Mouse (Mus musculus) naive thymus-derived CD4-positive, alpha-beta T cell, adult 5 months (primary cell): ENCODE results near the gene B4gat1. TPM values are rescaled to one million over a fixed set of nuclear protein-coding genes. Genes with fewer than 3 reads are reported as not detected.

Experiments used
- polyA plus RNA-seq: library from polyadenylated mRNA; unstranded; fragments of 100-300 nt; shearing (Covaris generic); gene quantifications from one replicate; pipeline ENCODE4 v1.2.1, GENCODE M21; 2017

Gene B4gat1
- 3.6 TPM for polyA plus RNA-seq

DNA sequence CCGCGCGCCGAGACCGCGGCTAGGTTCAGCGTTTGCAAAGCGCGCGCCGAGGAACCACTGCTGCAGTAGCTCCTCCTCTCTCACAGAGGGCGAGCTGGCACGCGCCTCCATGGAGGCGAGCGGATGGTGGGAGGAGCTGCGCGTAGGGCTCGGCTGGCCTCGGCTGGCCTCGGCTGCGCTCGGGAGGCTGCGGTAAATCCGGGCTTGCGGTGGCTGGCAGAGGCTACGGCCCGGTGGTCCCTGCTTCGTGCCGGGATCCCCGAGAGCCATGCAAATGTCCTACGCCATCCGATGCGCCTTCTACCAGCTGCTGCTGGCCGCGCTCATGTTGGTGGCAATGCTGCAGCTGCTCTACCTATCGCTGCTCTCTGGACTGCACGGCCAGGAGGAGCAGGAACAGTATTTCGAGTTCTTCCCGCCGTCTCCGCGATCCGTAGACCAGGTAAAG, at the start of gene B4gat1, which contains the start of gene AC124502.3:
B4gat1 (plus strand) TSS at position 118 of the 448 bp plus-strand sequence.
AC124502.3 (plus strand) TSS at position 183 of the 448 bp plus-strand sequence.

GRCm38 (mm10) chr19:4990256-4990625, 48.4 kb upstream of the B4gat1 start, which contains the start of gene Npas4:
Gene Npas4 (minus strand): TSS chr19:4990316.

GRCm38 (mm10) chr19:5023621-5024479, 14.8 kb upstream of the B4gat1 start, which contains the start of gene Slc29a2:
Gene Slc29a2 (plus strand): TSS chr19:5023860.

GRCm38 (mm10) chr19:5040862-5041523, 2.4 kb downstream of the B4gat1 start, which contains the start of gene Brms1:
Gene Brms1 (plus strand): TSS chr19:5041354.

DNA sequence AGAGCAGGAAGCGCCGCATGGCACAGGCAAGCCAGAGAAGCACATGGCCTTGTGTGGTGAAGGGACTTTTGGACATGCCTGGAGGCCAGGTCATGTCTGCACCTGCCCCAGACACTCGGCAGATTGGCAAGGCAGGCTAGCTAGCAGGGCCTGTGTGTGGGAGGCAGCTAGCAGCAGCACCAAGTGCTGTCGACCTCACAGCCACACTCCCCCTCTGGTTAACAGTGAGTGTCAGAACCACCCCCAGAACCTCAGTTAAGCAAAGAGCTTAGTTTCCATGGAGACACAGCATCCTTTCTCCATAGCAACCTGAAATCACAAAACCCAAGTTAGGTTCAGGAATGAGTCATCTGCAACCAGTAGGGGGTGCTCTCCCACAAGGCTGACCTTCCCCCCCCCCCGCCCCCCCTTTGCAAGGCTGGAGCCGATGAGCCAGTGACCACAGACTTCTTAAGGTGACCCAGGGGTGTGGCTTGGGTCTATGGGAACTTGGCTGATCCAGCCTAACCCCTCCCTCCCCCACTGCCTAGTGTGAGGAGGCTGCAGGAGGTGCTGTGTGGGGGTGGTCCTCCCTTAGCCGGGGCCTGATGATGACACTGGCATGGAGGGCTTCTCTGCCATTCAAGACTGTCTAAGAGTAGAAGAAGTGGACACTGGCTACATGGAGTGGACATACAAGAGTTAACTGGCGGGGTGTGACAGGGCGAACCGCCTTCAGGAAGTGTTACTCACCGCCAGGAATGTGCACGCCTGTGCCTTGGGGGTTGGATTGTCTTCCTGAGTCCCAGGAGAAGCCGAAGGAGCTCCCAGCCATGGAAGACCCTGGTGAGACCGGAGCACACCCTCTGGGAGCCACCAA, 11.7 kb downstream of the B4gat1 start, which contains the start of gene Rin1:
Rin1 (plus strand) TSS at position 435 of the 859 bp plus-strand sequence.

GRCm38 (mm10) chr19:5067867-5068569, 29.4 kb downstream of the B4gat1 start, which contains the start of gene Cd248:
Gene Cd248 (plus strand): TSS chr19:5068078.

GRCm38 (mm10) chr19:5085145-5085863, 46.7 kb downstream of the B4gat1 start, which contains the start of gene Tmem151a:
Gene Tmem151a (minus strand): TSS chr19:5085531.

DNA sequence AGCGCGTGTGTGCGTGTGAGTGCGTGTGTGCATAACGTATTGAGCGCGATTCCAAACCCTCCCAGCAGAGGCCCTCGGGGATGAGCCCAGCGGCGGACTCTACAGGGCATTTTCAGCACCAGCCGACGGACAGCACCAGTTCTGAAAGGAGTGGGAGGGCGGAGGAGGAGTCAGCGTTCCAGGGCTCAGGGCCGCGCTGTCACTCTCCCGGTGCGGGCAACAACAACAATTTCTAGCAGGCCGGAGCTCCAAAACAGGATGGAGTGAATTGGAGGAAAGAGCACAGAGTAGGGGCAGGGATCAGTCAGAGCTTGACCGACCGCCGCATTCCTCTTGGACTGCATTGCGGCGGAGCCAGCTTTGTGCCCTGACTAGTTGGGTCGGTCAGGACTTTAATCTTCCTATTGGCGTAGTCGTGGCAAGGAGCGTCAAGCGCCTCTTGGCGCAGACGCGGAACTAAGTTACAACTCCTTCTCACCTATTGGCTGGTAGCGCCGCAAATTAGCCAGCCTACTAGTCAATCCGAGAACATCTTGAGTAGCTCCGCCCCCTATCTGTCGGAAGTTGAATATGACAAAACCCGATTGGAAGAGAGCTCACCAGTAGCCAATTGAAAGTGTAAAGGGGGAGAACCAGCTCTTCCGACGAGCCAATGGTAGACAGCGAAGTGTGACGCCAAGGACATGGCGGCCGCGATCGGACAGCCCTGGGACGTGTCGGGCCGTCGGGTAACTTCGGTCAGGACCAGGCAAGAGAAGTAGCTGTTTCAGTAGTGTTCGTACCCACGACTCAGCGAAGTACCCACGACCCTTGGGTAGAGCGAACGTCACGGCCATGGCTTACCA, 49.5 kb downstream of the B4gat1 start, which contains the start of gene Yif1a:
Yif1a (plus strand) TSS at position 655 of the 845 bp plus-strand sequence.

Other genes with a start within 250 kb of the B4gat1 start
- gene Rbm4, start 244.9 kb upstream of the B4gat1 start, polyA plus RNA-seq, result 47.7 TPM
- 28.1 TPM for gene Gm21992, start 227.2 kb upstream of the B4gat1 start, polyA plus RNA-seq
- 102 TPM for gene Rbm14, start 227.2 kb upstream of the B4gat1 start, polyA plus RNA-seq
- 71.3 TPM for gene Ccs, start 199.5 kb upstream of the B4gat1 start, polyA plus RNA-seq
- not detected for gene Ccdc87, start 199.5 kb upstream of the B4gat1 start, polyA plus RNA-seq
- 13.9 TPM for gene Ctsf, start 183.7 kb upstream of the B4gat1 start, polyA plus RNA-seq
- not detected for gene Actn3, start 160.9 kb upstream of the B4gat1 start, polyA plus RNA-seq
- 4.3 TPM for gene Zdhhc24, start 160.2 kb upstream of the B4gat1 start, polyA plus RNA-seq
- gene Bbs1, start 132.2 kb upstream of the B4gat1 start, polyA plus RNA-seq, result 0.37 TPM
- gene Dpp3, start 110.5 kb upstream of the B4gat1 start, polyA plus RNA-seq, result 59.0 TPM
- gene Peli3, start 95.7 kb upstream of the B4gat1 start, polyA plus RNA-seq, result 1.4 TPM
- 46.3 TPM for gene Mrpl11, start 76.7 kb upstream of the B4gat1 start, polyA plus RNA-seq
- not detected for gene Npas4, start 48.5 kb upstream of the B4gat1 start, polyA plus RNA-seq
- 1.3 TPM for gene Slc29a2, start 15.0 kb upstream of the B4gat1 start, polyA plus RNA-seq
- 1.8 TPM for gene AC124502.3, start 65 bp downstream of the B4gat1 start, polyA plus RNA-seq
- 82.7 TPM for gene Brms1, start 2.5 kb downstream of the B4gat1 start, polyA plus RNA-seq
- gene Rin1, start 11.7 kb downstream of the B4gat1 start, polyA plus RNA-seq, result 0.70 TPM
- gene Cd248, start 29.3 kb downstream of the B4gat1 start, polyA plus RNA-seq, result not detected
- not detected for gene Tmem151a, start 46.7 kb downstream of the B4gat1 start, polyA plus RNA-seq
- 34.0 TPM for gene Yif1a, start 49.7 kb downstream of the B4gat1 start, polyA plus RNA-seq
- 0.52 TPM for gene Cnih2, start 59.7 kb downstream of the B4gat1 start, polyA plus RNA-seq
- gene Rab1b, start 68.2 kb downstream of the B4gat1 start, polyA plus RNA-seq, result 120 TPM
- gene Klc2, start 79.7 kb downstream of the B4gat1 start, polyA plus RNA-seq, result 4.6 TPM
- 141 TPM for gene Pacs1, start 234.3 kb downstream of the B4gat1 start, polyA plus RNA-seq